Mouse (Mus musculus) G1E (cell line): Measurements from ENCODE around the gene Capza1. TPM values are rescaled to one million over a fixed set of nuclear protein-coding genes. Genes with fewer than 3 reads are reported as not detected.

Experiments used
- ATAC-seq: 2 replicates; pipeline ENCODE4 v1.8.0; 2016; ENCODE audit warnings: mild to moderate bottlenecking; ENCODE audit not compliant: insufficient number of reproducible peaks, poor library complexity, low FRiP score, severe bottlenecking; ENCODE audit errors: extremely low read depth
- DNase-seq: peaks from one replicate; pipeline ENCODE4 v3.0.0; 2012; ENCODE audit warnings: low spot score
- H3K27me3 ChIP-seq: 2 replicates; pipeline ENCODE4 v1.6.1; 2012; ENCODE audit warnings: mild to moderate bottlenecking, low read length, inconsistent platforms; ENCODE audit not compliant: insufficient read depth
- H3K36me3 ChIP-seq: replicated peaks from 2 replicates; pipeline ENCODE3; 2012; ENCODE audit warnings: mild to moderate bottlenecking, inconsistent platforms
- H3K4me1 ChIP-seq: 2 replicates; pipeline ENCODE4 v1.6.1; 2012; ENCODE audit warnings: low read depth, low read length, inconsistent platforms, mixed read lengths; ENCODE audit not compliant: insufficient read depth
- H3K4me3 ChIP-seq: 2 replicates; pipeline ENCODE4 v1.5.1; 2012; ENCODE audit warnings: low read depth, mild to moderate bottlenecking, inconsistent platforms, low read length, moderate library complexity, mixed read lengths
- H3K9me3 ChIP-seq: replicated peaks from 2 replicates; pipeline ENCODE4 v1.6.1; 2012; ENCODE audit warnings: inconsistent platforms
- CTCF ChIP-seq: IDR thresholded peaks from 2 replicates; pipeline ENCODE4 v1.5.1; 2012; ENCODE audit warnings: low read depth, low read length, inconsistent platforms, mixed read lengths
- GATA1 ChIP-seq: IDR thresholded peaks from 2 replicates; pipeline ENCODE4 v1.6.1; 2012; ENCODE audit warnings: borderline replicate concordance, low read length, inconsistent platforms, mixed read lengths
- GATA2 ChIP-seq: IDR thresholded peaks from 2 replicates; pipeline ENCODE4 v1.6.1; 2012; ENCODE audit warnings: low read depth, low read length, inconsistent platforms, borderline replicate concordance
- POLR2AphosphoS5 ChIP-seq: IDR thresholded peaks from 2 replicates; pipeline ENCODE4 v1.6.1; 2012; ENCODE audit warnings: low read depth, low read length, inconsistent platforms; ENCODE audit not compliant: insufficient replicate concordance
- TAL1 ChIP-seq: conservative IDR thresholded peaks from 2 replicates; pipeline ENCODE4 v1.6.1; 2012; ENCODE audit warnings: low read depth, low read length, inconsistent platforms, mixed read lengths
- polyA plus RNA-seq: library from polyadenylated mRNA; stranded (reverse); fragments of >175 nt; gene quantifications from 2 replicates; pipeline ENCODE4 v1.2.3, GENCODE M21; 2012
- total RNA-seq, 2 experiments: library from RNA; stranded (forward) in 1 of 2; stranded (reverse) in 1 of 2; fragments of 200-1000 nt in 1 of 2; fragments of >200 nt in 1 of 2; fragmentation: Nextera tagmentation in 1 of 2; gene quantifications; 2 replicates each; pipeline ENCODE4 v1.2.3; 2014 to 2017

The Capza1 gene
- total RNA-seq (2014; fragmentation: Nextera tagmentation) = 181 and 182 TPM in 2 replicates
- total RNA-seq (2017) = 148 and 168 TPM in 2 replicates
- 12.5 and 12.9 TPM in 2 replicates for polyA plus RNA-seq

DNA sequence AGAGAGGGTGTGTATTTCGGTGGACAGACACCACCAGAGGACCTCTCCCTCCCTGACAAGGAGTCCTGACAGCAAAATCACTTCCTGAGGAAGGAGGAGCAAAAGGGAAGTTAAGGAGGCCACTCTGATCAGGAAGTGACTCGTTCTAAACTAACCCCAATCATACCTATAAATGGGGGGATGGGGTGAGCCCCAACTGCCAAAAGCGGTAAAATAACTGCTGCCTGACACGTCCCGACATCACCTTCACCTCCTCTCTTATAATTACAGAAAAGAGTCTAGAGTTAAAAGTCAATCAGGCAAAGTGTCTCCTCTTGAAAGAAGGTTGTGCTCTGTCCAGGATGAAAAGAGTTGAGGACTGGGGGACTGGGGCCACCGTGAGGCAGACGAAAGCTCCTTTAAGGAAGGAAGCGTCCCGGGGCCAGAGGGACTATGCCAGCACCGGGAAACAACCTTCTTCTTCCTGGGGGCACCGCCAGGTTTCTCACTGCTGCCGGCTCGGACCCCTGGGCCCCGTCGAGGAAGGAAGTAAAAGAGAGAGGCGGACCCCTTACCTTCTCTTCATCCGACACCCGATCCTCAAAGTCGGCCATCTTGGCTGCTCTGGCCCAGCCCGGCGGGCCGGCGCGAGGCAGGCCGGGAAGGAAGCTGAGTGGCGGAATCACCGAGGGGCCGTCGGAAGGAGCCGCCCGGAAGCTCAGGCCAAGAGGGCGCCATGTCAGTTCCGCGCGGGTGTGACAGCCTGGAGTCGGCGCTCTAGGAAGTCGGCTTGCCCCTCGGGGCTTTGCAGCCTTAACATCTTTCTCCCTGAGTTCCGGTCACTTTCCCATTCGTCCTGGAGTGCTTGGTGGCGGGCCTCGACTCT, at the start of gene Capza1, which contains the start of gene St7l:
TSS of gene Capza1 (minus strand) at position 720 of the 865 bp plus-strand sequence.
TSS of gene St7l (plus strand) at position 220 of the 865 bp plus-strand sequence.
- peak; percentile 73 for ATAC-seq
- TF ChIP-seq CTCF (no peak), TAL1 (no peak), GATA2 (no peak), POLR2AphosphoS5 (no peak), GATA1 (no peak)
- peaks cover 35% of the 10 kb centered on the region for H3K4me1 ChIP-seq

DNA sequence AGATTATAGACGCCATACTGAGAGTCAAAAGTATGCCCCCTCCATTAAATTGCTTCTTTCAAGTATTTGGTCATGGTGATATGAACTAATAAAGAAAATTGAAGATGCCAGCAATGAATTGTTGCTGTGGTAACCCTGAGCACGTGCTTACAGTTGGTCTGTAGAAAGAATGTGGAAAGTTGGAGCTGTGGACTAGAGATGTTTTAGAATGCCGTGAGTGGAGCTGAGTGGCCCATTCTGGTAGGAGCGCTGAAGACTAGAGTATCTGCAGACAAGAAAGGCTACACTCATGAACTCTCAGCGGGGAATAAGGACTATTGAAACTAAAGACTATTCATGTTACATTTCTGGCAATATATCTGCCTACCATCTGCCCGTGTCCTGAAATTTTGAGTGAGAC, 44.9 kb upstream of the Capza1 start:
- ATAC-seq (no peak), DNase-seq (no peak)
- no peak for TF ChIP-seq POLR2AphosphoS5
- TF ChIP-seq GATA1 = no peak
- no peak for TF ChIP-seq GATA2
- TF ChIP-seq TAL1 = no peak
- TF ChIP-seq CTCF = no peak
- Histone ChIP-seq H3K36me3 (peaks cover 54% of the 10 kb centered on the region), H3K9me3 (no peaks in the 10 kb centered on the region), H3K27me3 (no peaks in the 10 kb centered on the region), H3K4me1 (no peaks in the 10 kb centered on the region), H3K4me3 (no peak overlapping the region)

More for the DNA sequence above, at the start of gene Capza1, which contains the start of gene St7l:
- Histone ChIP-seq H3K4me3 (peak within 1 kb of the TSS; percentile 88), H3K27me3 (no peaks in the 10 kb centered on the region), H3K9me3 (no peaks in the 10 kb centered on the region), H3K36me3 (peaks cover 27% of the 10 kb centered on the region)
- DNase-seq = peak; percentile 73

DNA sequence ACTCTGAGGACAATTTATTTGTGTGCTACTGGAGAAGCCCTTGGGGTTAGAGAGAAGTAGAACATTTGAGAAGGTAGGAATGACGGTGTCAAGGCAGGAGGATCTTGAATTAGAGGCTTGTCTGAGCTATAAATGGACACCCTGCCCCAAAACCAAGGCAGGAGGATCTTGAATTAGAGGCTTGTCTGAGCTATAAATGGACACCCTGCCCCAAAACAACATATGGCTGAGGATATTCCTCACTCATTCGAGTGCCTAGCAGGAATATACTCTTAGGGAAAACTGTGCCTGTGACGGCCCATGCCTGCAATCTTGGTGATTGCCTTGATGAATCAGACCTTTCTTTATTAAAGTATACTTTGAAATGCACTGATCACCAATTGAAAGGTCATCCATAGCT, 41.7 kb upstream of the Capza1 start:
- no peaks in the 10 kb centered on the region for H3K27me3 ChIP-seq
- DNase-seq = no peak
- no peak for ATAC-seq
- no peak overlapping the region for H3K4me3 ChIP-seq
- H3K36me3 ChIP-seq = peaks cover 54% of the 10 kb centered on the region
- no peaks in the 10 kb centered on the region for H3K4me1 ChIP-seq
- TF ChIP-seq GATA1 (no peak), CTCF (no peak), GATA2 (no peak), TAL1 (no peak), POLR2AphosphoS5 (no peak)
- no peaks in the 10 kb centered on the region for H3K9me3 ChIP-seq

DNA sequence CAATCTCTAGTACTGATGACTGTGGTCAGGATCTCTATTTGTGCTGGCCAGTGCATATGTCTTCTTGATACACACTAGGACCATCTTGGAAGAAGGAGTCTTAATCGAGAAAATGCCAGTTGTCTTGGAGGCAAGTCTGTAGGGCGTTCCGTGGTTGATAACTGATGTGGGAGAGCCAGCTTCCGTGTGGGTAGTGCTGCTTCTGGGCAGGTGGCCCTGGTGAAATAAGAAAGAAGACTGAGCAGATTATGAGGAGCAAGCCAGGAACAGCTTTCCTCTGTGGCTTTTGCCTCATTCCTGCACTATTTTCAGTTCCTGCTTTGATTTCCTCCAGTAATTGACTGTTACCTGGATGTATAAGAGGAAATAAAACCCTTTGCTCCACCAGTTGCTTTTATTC, 41.1 kb upstream of the Capza1 start:
- H3K9me3 ChIP-seq = no peaks in the 10 kb centered on the region

DNA sequence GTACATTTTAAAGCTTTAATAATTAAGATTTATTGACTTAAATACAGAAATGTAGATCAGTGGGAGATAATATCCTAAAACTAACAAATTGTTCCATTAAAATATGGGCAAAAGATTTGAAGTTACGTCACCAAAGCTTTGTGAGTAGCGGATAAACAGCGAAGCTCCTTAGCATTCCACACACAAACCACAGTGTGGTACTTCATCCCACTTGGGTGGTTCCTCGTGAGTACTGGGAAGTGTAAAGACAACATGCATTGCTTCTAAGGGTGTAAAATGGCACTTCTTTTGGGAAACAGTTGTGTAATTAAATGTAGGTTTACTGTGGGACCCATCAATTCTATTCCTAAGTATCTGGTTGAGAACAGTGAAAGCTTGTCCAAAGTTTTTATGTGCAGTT, 36.8 kb upstream of the Capza1 start:
- no peak for ATAC-seq
- Histone ChIP-seq H3K4me1 (no peaks in the 10 kb centered on the region), H3K4me3 (no peak overlapping the region), H3K9me3 (no peaks in the 10 kb centered on the region), H3K36me3 (peaks cover 63% of the 10 kb centered on the region), H3K27me3 (no peaks in the 10 kb centered on the region)
- DNase-seq = no peak
- no peak for TF ChIP-seq GATA2
- no peak for TF ChIP-seq TAL1
- no peak for TF ChIP-seq GATA1

More for the DNA sequence above, 41.1 kb upstream of the Capza1 start:
- H3K36me3 ChIP-seq = peaks cover 51% of the 10 kb centered on the region
- H3K4me1 ChIP-seq = no peaks in the 10 kb centered on the region
- H3K4me3 ChIP-seq = no peak overlapping the region
- ATAC-seq = no peak
- DNase-seq = no peak
- TF ChIP-seq GATA2 (no peak), GATA1 (no peak), POLR2AphosphoS5 (no peak), CTCF (no peak), TAL1 (no peak)
- H3K27me3 ChIP-seq = no peaks in the 10 kb centered on the region

DNA sequence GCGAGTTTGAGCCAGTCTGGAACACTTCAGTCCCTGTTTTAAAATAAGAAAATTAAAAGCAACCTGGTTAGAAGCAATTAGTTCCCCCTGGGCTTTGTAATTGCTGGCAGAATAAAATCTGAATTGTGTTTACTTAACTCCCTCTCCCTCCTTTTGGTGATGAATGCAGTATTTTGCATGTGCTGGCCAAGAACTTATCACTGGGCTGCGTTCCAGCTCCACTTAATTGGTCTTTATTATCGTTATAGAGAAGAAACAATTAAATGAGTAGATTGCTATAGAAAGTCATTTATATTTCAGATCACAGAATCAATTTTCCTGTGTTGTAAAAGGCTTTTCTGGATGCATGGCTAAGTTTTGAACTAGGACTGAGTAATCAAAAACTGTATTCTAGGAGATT, 31.8 kb upstream of the Capza1 start:
- Histone ChIP-seq H3K4me3 (no peak overlapping the region), H3K4me1 (no peaks in the 10 kb centered on the region), H3K36me3 (peaks cover 67% of the 10 kb centered on the region), H3K27me3 (no peaks in the 10 kb centered on the region), H3K9me3 (no peaks in the 10 kb centered on the region)
- ATAC-seq (no peak), DNase-seq (no peak)
- TF ChIP-seq POLR2AphosphoS5 = no peak
- TF ChIP-seq GATA2 = no peak
- no peak for TF ChIP-seq CTCF
- no peak for TF ChIP-seq TAL1
- TF ChIP-seq GATA1 = no peak
